Mouse (Mus musculus) adrenal gland, adult (tissue): ENCODE results near the gene Aprt.

ENCODE experiments used
- DNase-seq, 2 experiments: peaks; one replicate each; pipeline ENCODE4 v3.0.0; 2022 to 2023; ENCODE audit warnings: low spot score in 1 of 2; ENCODE audit not compliant: inconsistent age in 2 of 2

The Aprt gene

DNA sequence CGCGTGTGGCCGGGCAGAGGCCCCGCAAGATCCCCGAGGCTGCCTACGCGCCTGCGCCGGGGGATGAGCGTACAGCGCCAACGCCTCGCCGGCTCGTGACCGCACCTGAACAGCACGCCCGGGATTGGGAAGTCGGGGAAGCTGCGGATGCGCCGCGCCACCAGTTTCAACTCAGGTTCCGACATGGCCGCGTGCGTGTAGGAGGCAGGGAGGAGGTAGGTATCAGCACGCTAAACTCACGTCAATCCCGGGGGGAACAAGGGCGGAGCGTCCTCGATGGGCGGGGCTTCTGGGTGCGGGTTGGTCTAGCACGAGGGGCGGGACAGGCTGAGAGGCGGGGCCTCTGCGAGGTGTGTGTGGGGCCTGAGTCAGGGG lies at the start of gene Aprt:
Aprt (minus strand) TSS at position 262 of the 375 bp plus-strand sequence.
- peak; percentile 97 to 99 for DNase-seq

DNA sequence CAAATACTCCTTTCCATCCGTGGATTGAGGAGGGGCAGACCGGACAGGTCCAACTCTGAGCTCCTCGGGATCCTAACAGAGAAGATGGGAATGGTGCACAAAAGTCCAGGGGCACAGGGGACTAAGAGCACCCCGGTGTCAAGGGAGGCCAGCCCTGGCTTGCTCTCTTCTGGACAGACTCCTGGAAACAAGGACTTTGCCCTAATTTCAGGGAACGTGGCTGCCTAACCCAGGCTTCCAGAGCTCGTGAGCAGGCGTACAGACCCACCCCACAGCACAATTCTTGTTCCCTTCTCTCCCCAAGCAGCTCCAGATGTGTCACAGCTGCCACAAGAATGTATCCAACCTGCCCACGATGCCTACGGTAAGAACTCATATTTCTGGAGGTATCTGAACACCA lies 49.1 kb upstream of the Aprt start:
- DNase-seq: no peak

DNA sequence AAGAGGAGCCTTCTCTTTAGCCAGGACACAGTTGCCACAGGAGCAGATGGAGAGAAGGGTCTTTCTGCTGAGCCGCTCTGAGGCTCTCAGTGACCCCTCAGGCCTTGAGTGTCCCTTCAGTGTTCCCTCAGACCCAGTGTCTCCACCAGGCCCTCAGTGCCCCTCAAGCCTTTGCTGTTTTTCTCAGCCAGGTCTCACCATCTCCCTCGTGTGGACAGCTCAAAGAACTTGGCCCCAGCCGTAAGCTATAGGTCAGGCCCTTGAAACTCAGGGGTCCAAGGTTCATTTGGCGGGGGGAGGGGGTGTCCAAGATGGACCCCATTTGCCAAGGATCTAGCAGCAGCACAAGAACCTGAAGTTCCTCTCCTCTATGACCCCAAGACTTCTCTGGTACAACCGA lies 47.9 kb upstream of the Aprt start:
- DNase-seq: no peak

DNA sequence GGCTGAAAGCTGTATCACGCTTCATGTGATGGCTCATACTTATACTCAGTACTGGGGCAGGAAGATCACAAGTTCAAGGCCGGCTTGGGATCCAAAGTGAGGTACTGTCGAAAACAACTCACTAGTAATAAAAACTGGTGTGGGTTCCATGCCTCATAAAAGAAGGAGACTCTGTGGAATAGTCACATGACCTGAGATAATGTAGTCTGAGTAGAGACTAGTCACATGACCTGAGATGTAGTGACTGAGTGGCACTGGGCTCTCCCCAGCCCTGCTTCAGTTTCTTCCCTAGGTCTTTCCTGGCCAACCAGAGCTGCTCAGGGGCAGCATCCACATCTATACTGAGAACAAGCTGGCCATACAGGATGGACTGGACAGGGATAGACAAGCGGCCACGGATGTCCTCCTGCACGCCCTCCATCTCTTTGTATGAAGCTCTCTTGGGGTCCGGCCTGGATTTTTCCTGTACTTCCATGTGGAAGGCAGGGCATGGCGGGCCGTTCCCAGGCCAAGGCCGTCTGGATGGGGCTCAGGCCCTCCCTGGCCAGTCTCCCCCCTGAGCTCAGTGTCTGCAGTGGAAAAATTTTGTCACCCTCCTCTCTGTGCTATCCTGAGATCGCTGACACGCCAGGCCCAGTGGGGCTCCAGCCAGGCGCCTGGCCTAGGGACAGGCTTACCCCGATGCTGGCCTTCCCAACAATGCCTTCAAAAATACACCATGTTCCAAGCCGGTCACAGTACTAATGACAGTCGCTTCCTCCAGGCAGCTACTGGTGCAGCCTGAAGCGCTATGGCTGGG lies 47.3 kb upstream of the Aprt start:
- peak in 1 of 2 experiments; percentile 39 for DNase-seq

DNA sequence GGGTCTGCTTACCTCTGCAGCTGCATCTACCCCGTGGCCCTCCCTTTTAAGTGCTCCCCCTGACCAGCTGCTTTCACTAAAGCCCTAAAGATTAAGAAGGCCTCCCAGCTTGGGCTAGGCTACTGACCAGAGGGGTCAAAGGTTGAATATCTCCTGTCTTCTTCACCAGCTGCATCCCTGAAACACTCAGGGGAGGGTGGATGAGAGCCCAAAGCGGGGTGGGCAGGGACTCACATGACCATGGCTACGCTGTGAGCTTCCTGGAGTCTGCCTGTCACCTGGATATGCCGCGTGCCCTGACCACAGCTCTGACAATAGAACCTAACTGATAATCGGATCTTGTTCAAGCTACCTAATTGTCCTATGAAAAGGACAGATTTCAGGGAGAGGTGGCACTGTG lies 46.0 kb upstream of the Aprt start, which contains the start of gene Pabpn1l:
Pabpn1l (minus strand) TSS at position 13 of the 400 bp plus-strand sequence.
- DNase-seq: no peak

DNA sequence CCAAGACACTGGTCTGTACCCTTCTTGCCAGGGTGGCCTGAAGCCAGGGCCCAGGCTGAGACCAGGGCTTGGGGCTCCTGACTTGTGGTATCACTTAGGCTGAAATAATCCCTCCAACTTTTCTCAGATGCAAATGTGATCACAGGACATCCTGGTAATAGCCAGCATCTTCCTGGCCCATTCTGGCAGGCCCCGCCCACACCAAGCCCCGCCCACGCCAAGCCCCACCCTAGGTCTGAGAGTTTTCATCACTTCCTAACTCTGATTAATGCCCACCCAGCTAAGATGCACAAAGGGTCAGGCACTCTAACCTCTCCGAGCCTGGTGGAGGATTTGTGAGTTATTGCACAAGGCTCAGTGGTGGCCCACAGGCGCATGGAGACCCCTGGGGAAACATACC lies 43.7 kb upstream of the Aprt start:
- no peak for DNase-seq

DNA sequence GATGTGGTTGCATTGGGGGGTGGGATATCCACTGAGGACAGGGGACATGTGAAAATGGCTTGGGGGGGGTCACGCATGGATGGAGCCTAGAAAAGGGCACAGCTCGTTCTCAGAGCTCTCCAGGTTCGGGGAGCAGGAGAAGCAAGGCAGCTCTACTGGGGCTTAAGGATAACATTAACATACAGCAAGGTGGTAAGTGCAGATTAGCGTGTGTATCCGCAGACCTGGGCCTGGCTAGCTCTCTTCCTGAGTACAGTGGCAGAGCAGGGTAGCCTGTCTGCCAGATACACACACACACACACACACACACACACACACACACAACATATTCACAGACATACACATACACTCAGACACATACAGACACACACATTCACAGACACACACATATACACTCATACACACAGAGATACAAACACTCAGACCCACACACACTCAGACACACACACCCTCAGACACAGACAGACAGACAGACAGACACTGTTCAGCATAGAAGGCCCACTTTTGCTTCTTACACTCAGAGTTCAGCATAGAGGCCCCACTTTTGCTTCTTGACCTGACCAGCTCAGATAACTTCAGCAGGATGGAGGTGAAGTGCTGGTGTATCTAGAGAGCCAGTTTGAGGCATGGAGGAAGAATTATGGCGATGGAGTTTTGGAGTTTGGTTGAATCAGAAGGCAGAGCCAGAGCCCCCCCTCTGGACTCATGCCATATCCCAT lies 42.1 kb upstream of the Aprt start:
- DNase-seq: no peak

DNA sequence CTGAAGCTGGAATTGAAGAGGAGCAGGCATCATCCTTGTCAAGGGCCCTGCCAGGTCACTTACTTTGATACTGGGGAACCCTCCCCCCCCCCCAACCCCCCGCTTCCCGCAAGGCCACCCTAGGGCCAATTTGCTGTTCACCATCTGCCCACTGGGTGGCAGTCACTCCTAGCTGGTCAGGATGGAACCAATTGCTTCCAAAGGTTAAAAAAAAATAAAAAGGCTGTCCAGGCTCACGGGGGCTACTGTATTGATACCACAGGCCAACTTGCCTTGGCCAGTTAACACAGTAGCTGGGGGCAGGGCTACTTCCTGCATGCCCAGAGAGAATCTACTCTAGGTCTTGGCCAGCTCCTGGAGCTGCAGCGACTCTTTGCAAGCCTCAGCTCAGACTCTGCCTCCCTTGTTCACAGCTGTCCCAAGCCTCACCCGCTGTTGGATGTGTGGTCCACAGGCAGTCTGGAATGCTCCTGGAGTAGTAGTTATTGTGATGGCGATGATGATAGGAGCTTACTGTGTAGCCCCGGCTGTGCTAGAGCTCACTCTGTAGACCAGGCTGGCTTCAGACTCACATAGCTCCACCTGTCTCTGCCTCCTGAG lies 41.3 kb upstream of the Aprt start:
- DNase-seq: peak; percentile 79 to 93

DNA sequence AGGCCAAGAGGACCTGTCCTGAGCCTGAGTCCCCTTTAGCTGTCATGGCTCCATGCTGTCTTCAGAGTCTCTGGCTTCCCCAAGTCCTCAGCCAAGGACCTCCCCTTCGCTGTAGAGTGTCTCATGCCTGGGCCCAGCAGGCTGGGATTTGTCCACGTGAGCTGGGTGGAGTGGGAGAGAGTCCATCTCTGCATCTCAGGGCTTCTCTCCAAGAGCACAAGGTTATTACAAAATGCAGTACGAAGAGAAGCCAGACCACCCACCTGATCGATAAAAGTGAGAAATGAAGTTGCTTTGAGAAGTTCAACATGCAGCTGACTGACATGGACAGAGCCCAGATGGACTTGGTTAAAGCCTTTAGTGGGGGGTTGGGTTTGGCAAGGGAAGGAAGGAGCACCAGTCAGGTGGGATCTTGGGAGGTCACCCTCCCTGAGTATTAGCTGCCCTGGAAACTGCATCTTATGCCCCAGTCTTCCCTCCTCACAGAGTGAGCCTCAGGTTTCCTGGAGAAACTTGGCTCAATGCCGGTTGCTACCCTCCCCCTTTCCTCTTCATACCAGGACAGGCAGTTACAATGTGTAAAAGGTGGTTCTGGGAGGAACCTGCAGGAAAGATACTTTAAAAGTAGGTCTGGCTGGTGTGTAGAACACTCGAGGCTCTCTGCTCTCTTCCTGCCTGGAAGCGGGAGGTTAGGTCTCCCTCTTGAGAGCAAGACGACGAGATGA lies 39.6 kb upstream of the Aprt start:
- no peak for DNase-seq

DNA sequence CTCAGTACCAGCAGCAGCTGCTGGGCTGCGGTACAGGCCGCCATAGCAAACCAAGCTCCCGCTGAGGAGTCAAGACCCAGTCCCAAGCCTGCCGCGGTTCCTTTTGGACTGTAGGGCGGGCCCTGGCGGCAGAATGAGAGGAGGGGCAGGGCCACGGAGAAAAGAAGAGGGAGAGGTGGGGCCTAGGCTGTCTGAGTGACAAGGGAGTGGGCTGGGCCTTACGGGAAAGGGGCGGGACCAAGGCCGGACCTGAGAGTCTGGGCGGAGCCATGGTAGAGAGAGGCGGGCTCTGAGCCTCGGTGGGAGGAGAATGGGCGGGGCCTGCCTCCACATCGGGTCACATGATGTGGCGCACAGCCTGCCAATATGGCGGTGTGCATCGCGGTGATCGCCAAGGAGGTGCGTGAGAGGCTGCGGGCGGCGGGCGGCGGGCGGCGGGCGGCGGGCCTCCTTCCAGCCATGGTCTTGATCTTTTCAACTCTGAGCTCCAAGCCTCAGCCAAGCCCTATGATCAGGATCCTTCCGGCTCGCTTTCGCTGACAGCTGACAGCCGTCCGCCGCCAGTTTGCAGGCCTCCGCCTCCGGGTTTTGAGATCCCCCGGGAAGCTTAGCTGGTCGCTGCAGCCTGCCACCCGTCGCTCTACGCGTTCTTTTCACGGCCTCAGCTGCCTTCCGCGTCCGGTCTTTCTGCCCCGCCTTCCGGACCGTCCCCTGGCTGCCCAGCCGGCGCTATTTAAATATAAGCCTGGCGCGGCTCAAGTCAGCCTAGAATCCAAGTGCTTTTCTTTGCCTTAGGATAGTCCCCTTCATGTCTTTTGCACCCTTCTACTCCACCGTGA lies 34.8 kb upstream of the Aprt start, which contains the start of the genes Galns and Trappc2l:
Galns (minus strand) TSS at position 169 of the 839 bp plus-strand sequence.
Trappc2l (plus strand) TSS at position 346 of the 839 bp plus-strand sequence.
- peak; percentile 97 to 98 for DNase-seq

DNA sequence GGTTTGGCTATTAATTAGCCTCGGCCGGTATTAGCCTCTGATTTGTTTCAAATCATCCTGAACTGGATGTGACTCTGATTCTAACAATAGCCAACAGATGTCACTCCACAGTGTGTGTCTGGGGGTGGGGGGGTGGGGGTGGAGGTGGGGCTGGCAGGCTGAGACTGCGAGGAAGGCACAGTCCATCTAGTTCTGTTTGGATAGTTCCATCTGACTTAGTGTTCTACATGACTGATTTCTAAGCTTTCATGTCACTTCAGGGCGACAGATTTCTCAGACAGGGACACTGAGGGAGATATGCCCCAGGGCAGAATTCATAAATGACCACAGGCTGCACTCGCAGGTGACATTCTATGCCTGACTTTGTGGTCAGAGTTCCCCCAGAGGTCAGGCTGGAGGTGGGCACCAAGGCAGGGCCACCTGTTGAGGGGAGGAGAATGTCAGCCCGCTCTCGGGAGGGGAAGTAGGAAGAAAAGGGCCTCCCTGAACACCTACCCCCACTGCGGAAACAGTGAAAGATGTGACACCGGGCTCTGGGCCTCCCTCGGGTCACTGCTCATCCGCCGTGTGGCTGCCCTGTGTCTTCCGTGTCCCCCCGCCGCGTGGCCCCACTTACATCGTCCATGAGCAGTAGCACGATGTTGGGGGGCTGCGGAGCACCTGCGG lies 34.0 kb upstream of the Aprt start:
- no peak for DNase-seq

DNA sequence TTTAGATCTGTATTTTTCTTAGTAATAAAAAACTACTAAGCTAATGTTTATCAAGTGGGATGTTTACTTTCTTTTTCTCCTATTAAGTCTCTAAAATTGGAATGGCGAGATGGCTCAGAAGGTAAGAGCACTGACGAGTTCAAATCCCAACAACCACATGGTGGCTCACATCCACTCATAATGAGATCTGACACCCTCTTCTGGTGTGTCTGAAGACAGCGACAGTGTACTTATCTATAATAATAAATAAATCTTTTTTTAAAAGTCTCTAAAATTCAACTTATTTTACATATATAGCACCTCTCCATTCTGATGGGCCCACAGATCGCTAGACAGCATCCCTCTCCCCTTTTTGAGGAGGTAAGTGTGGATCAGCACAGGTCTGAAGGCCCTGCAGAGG lies 33.5 kb upstream of the Aprt start:
- DNase-seq: no peak

DNA sequence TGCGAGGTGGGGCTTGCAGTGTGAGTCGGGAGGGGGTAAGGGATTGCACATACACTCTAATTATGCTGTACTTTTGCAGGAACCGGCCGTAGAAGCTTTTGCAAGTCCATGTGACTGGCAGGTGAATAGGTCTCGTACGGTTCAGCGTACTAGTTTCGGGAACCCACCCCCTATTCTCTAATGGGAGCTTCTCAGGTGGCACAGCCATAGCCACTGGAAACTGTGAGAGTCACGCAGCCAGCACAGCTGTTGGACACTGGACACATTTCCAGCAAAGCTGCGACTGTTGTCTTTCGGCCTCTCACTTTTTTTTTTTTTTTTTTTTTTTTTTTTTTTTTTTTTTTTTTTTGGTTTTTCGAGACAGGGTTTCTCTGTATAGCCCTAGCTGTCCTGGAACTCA lies 30.1 kb upstream of the Aprt start:
- no peak for DNase-seq

DNA sequence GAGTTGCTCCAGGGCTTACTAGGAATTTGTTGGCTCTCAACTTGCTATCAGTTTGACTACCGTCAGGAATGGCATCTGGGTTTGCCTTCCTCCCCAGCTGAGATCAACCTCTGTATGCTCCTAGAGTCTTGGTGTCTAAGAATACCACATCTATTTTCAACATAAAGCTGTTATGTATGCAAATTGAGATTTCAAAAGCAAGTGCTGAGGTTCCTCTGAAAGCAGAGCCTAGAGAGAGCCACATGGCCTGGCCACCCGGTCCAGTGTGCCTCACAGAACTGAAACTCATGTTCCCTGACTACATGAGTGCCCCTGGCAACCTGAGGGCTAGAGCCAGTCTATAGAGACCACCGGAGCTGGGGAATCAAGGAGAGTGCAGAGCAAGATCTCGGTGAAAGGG lies 28.7 kb upstream of the Aprt start:
- DNase-seq: no peak

DNA sequence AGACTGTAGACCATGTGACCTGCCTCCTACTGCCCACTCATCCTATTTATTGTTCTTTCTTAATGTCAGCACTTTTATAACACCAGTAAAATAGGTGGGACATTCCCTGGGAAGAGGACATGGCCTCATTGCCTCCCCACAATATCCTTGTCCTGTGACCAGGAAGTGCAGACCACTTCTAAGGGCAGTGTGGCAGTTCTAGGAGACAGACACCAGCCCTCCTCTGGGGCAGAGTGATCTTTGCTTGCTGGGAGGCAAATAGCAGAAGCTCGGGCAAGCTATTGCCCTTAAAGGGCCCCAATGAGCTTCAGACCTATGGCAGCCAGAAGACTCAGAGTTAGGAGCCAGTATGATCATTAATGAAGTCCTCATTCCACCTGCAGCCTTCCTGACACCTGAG lies 27.9 kb upstream of the Aprt start:
- no peak for DNase-seq

DNA sequence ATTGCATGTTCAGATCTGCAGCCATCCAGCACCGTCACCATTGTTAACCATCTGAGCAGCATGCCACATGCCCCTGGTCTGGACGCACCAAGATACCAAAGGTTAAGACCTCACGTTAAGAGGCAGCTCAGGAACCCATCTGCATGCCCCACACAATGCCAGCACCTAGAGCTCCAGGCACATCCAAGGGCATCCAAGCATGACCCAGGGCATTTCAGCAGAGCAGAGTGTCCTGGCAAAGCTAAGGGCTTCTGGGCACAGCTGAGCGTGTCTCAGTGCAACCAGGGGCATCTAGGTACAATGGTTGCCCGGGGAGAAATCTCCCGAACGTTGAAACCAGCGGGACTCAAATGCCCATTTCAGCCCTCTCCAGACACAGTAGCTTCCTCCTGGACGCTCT lies 24.0 kb upstream of the Aprt start:
- DNase-seq: no peak

DNA sequence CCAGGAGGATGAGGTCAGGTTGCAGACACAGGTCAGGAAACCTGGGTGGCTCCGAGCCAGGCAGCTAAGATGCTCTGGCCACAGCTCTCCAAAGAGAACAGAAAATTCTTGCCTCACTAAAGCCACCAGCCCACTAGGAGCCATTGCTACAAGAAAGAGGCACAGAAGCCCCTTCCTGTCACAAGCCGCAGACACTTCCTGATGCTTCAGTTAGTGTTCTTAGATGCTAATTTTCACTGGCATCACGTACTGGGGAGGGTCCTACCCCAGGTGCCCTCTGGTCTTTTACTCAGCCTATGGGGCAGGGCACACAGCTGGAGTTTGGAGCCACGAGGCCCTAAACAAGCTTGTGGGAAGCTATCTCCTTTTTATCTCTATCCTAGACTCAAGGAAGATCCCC lies 19.3 kb upstream of the Aprt start:
- no peak for DNase-seq

DNA sequence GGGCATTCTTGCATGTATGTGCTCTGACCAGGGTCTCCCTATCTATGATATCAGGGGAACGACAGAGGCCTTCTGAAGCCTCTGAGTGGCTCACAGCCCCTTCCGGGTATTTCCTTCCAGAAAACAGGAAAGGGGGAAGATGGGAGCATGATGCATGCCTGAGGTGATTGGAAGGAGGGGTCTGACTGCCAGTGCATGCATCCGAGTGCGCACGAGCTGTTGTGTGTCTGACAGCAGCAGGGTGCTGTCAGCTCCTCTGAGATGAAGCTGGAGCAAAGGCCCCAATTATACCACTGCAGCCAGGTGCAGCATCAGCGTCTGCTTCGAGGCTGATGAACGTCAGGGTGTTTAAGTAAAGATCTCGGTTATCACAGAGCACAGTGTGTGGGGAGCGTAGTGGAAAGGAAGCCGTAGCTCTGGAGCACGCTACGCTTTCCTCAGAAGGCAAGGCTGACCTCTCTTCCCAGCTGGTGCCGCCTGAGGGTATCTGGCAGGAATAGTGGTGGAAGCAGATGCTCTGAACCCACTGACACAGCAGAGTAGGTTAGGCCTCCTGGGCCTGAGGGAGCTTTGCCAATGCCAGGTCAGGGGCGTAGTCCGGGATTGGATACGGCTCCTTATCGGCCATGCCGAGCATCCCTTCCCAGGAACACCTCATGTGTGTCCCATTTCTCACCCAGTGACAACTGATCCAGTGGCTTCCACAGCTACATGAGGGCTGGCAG lies 17.2 kb upstream of the Aprt start:
- DNase-seq: no peak

DNA sequence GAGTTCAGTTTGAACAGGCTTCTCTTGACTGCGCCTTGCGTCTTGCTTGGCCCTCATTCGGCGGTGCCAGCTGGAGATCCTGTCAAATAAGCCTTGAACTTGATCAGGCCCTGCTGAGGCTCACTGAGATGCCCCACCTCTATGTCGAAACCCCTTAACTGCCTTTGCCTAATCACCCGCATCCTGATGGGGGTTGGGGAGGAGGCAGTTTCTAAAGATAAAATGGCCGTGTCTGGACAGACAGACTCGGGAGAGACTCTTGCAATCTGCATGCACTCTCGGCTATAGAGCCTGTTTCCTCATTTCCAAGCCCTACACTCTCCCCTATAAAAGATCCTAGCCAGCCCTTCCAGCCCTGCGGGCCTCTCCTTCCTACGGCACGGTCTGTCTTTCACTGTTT lies 16.5 kb upstream of the Aprt start:
- DNase-seq: no peak
